Mouse (Mus musculus): ENCODE results near the gene Cib4.

Cib4 gene

GRCm38 (mm10) chr5:30516376-30516775 is 29.3 kb downstream of the Cib4 start:
- peak; percentile 63 for DNase-seq (ENCODE audit: low spot score)

DNA sequence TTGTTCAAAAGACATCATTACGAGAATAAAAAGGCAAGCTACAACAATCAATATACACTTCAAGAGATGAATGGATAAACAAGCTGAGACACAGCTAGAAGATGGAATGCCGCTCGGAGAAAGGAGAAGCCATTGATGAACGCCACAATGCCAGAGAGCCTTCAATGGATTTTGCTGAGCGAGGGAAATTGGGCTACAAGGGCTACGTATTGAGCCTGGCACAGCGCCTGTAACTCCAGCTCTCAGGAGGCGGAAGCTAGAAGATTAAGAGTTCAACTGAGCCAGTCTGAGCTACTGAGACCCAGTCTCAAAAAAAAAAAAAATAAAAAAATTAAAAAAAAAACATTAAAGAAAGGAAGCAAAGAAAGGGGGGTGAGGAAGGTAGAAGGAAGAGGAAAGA is 32.5 kb downstream of the Cib4 start:
- DNase-seq (ENCODE audit: low spot score) = no peak

DNA sequence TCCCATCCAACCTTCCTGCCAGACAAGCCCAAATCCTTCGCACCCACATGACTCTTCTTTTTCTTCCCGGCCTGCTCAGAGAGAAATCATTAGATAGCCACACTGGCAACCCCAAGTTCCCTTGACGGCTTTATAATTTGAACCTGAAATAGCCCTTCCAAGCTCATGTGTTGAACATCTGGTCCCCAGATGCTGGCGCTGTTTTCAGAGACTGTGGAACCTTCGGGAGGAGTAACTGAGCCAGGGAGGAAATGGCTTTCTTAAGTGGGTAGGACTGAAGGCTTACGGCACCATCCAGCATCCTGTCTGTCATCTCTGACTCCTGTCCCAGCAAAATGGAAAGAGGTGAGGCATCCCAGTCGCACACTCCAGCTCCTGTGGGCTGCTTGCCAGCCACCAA is 48.3 kb downstream of the Cib4 start:
- no peak for DNase-seq (ENCODE audit: low spot score)

DNA sequence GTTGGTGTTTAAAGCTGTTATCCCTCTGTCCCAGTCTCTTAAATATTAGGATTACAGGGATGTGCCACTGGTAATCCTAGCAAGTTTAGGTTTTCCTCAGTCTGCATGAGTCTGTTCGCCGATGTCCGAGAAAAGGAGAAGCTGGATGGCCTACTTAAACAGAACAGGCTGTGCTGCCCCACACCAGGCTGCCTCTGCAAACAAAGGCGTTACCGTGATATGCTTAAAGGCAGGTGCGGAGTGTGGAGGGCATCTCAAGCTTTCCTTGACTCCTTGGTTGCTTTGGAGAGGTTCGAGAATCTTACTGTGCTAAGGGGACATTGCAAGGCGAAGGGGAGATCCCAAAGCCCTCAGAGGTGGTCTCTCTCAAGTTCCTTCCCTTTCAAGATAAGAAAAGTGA is 48.8 kb downstream of the Cib4 start:
- DNase-seq (ENCODE audit: low spot score) = no peak

DNA sequence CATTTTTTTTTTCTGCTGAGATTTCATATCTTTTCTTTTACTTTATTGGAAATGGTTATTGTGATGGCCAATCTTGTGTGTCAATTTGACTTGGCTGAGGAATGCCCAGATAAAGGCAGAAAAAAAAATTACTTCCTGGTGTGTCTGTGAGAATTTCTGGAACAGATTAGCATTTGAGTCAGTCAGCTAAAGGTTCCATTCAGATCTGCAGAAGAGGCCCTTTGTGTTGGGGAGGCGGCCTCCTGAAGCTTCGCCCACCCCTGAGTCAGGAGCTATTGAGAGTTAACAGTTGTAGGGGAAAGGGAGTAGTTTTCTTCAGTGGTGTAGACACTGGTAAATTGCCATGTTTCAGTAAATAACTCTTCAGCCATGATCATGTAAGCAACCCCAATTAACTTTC is 50.3 kb downstream of the Cib4 start:
- DNase-seq (ENCODE audit: low spot score) = no peak

- DNase-seq (ENCODE audit: low spot score) = no peak
Measured at GRCm38 (mm10) chr5:30494606-30495005, 51.0 kb downstream of the Cib4 start.

DNA sequence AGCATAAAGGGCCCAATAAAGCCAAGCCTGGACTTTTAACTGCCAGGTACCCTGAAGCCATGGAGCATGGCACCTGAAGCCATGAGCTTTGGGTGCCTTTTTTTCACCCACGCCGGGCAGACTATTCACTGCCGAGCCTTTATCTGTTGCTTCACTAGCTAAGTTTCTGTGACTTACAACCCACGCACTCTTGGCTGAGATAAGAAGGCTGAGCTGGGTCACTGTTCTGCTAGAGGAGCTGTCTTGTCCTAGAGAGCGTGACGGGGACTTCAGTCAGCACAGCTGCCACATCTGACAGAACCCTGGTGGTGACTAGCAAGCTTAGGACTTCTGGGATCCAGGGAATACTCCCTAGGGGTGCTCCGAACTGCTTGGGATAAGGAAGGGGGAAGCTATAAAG is 51.9 kb downstream of the Cib4 start:
- DNase-seq (ENCODE audit: low spot score) = no peak

- DNase-seq (ENCODE audit: low spot score) = no peak
Measured at GRCm38 (mm10) chr5:30490845-30491244, 54.8 kb downstream of the Cib4 start.

DNA sequence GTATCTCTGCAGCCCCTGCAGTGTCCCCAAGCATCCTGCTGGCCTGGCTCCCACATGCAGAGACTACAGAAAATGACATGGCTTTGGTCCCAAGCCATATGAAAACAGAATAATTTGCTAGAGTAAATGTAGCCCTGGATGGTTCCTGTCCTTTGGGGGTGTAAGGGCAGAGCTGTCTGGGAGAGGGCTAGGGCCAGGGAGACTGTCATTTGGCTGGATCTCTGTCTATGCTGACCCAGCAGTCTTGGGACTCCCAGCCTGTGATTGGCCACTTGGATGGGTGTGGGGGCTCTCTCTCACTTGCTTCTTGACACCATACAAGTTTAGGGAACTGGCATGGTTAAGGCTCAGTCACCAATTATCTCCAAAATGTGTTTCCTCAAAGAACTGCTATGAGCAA is 55.4 kb downstream of the Cib4 start:
- DNase-seq (ENCODE audit: low spot score) = no peak

DNA sequence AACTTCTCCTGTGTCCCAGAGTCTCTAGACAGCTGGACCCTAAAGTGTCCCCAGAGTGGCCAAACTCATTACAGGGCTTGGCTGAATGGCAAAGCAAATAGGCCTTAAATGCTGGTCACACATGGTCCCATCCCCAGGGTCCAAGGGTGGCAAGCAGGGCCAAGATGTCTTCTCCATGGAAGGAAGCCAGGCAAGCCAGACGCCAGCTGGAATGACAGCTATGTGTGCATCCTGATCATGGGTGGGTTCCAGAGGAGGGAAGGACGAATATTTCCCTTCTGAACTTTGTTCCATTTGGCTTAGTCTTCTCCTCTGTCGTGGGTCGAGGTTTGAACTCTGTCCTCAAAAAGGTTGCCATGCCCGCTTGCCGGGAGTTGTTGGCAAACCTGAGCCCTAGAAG is 60.5 kb downstream of the Cib4 start:
- no peak for DNase-seq (ENCODE audit: low spot score)

DNA sequence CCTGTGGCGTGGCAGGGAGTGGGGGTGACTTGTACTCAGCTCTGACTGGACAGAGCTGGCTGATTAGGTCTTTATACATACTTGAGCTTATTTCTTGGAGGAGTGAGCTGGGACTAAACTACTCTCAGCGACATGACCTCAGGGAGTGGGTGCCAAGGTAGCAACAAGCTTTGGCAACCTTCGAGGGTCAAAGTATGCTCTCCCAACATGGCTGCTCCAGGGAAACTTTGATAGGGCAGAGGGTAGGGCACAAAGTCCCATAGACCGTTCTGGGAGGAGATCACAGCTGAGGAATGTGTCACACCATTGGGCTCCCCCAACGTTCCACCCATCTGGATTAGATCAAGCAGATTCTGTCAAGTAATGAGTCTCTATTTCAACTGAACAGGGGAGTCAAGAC is 61.0 kb downstream of the Cib4 start:
- DNase-seq (ENCODE audit: low spot score) = no peak

DNA sequence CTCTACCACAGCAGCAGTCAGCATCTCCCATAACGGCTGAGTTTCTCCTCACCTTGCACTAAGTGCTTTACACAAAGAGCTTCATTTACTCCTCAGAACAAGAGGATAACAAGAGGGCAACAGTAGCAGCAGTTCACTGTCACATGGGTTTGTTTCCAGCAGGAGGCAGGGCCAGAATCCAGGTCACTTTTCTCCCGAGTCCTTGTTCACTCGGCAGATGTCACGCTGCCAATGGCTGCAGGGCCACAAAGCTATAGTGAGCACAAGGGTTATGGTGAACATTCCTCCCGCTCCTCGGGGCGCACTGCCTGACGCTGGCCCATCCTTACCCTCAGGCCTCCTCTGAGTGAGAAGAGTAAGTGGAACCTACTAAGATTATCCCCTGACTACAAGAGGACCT is 62.1 kb downstream of the Cib4 start:
- no peak for DNase-seq (ENCODE audit: low spot score)

DNA sequence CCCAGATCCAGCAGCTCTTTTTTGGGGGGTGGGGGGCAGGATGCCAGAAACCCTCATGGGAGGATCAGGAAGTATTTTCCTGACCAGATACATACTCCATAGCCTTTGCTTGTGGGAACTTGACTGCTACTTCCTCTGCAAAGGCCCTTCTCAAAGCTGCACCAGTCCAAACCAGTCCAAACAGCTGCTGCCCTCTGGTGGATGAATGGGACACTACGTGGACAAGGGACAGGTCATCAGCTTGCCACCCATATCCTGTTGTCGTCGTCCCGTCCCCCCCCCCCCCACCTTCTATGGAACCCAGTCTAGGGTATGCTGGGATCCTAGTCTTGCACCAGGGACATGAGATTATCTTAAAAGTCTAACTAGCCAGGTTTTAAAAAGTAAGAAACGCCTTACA is 63.3 kb downstream of the Cib4 start:
- peak; percentile 76 for DNase-seq (ENCODE audit: low spot score)

DNA sequence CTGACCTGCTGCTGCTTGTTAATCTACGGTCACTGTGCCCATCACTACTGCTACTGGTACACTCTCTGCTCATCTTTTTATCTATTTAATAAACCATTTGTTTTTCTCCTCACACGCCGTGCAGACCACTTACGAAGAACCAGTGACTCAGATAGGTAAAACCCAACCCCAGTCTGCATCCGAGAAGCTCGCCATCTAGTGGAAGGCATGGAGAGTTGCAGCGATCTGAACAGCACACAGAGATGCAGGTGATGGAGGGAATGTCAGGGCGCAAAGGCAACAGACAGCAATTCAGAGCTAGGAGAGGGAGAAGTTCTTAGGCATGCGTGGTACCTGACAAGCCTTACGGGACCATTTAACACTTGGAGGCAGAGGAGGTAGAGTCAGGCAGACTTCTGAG is 69.1 kb downstream of the Cib4 start:
- peak; percentile 15 for DNase-seq (ENCODE audit: low spot score)

DNA sequence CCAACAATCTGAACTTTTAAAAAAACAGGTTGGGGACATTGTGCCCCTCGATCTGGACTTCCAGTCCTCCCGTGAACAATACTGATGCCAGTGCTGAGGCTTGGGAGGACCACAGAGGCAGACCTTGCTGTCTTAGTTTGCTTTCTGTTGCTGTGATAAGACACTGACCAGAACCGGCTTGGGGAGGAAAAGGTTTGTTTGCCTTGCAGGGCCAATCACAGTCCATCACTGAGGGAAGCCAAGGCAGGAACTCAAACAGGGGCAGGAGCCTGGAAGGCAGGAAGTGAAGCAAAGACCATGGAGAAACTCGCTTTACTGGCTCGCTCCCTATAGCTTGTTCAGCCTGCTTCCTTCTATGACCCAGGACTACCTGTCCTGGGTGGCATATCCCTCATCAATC is 73.5 kb downstream of the Cib4 start:
- DNase-seq (ENCODE audit: low spot score) = no peak

- no peak for DNase-seq (ENCODE audit: low spot score)
Measured at GRCm38 (mm10) chr5:30470454-30470853, 75.2 kb downstream of the Cib4 start.

DNA sequence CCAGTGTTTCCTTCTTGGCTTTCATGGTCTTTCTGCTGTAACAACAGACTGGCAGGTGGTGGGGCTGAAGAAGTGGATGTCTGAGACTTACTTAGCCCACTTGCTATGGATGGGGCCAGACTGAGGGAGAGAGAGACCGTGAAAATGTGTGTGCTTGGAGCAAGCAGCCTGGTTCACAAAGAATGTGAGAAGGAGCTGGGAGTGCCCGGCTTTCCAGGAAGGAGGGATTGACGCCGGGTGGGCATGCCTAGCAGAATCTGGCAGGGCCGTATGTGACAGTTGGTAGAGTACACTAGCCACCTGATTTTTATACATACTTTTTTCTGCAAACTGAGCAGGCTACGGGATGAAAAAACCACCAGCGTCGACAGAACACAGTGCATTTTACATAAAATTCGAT is 79.3 kb downstream of the Cib4 start:
- DNase-seq (ENCODE audit: low spot score) = peak; percentile 22

DNA sequence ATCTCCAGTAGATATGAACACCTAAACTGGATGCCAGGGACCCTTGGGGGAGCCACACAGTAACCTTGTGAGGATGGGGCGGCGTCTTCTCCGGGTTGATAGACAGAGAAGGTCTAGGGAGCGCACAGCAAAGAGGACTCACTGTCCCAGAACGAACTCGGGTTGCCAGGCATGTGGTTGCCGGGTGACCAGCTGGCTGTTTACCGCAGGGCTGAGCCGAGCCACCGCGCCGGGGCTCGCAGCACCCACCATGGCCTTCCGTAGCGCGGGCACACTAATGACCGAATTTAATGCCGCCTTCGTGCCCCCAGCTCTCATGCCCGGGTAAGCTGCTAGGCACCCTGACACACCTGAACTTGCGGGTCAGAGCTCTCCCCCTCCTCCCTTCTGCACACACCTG is 79.8 kb downstream of the Cib4 start, which contains the start of gene 1700001C02Rik:
TSS of gene 1700001C02Rik (plus strand) at position 187 of the 400 bp plus-strand sequence.
- DNase-seq (ENCODE audit: low spot score) = peak; percentile 12

- peak; percentile 57 for DNase-seq (ENCODE audit: low spot score)
Measured at GRCm38 (mm10) chr5:30461821-30462220, 83.8 kb downstream of the Cib4 start, which contains the start of gene Otof. TSS of gene Otof (minus strand) at chr5:30461932.

DNA sequence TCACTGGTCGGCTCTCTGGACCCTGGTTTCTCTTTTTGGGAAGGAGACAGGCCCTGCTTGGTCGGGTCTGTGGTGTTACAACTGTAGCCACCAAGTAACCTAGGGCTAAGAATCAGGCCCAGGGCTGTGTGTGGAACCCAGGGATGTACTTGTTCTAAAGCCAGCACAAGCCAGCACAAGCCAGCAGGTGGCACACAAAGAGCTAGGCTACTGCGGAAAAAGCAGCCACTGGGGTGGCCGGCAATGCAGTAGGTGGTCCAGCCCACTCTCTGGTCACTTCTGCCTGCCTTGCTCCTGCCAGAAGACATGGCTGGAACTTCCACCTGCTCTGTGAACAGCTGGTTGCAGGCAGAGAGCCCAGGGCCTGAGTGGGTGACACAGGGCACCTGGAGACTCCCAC is 85.5 kb downstream of the Cib4 start:
- DNase-seq (ENCODE audit: low spot score) = no peak

DNA sequence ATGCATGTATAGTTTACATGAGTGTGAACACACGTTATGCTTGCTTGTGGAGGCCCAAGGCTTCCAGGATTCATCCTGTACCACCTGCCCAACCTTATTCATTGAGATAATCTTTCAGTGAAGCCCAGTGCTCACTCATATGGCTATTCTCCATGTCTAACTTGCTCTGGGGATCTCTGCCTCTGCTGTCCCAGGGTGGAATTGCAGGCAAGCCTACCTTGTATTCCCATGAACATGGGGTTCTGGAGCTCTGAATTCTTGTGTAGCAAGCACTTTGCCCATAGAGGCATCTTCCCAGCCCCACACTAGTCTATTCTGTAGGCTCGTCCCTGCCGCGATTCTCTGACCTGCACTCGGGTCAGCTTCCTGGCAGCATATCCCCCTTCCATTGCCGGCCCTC is 89.6 kb downstream of the Cib4 start:
- DNase-seq (ENCODE audit: low spot score) = peak; percentile 27

- no peak for DNase-seq (ENCODE audit: low spot score)
Measured at GRCm38 (mm10) chr5:30444327-30444895, 101.2 kb downstream of the Cib4 start.

- DNase-seq (ENCODE audit: low spot score) = no peak
Measured at GRCm38 (mm10) chr5:30442196-30442595, 103.4 kb downstream of the Cib4 start.

DNA sequence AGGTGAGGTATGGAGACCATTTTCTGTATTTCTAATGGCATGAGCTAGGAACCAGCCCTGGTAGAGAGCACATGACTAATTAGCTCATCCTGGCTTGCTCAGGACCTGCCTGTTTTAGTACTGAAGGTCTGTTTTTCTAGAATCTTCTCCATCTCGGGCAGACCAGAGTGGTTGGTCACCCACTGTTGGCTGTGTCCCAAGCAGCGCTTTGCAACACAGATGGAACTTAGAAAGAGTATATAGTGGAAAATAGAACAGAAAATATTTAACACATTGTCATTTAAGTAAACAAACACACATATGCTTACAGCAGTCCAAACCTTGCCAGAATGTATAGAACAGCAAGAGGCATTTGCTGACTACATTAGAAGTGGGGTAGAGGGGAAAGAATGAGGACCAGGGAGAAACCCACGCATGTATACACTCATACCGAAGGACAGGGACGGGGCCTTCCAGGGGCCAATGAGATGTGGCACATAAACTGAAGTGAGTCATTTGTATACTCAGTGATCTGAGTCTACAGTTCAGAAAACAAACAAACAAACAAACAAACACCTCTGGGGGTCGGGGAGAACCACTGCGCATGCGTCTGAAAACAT is 105.2 kb downstream of the Cib4 start:
- no peak for DNase-seq (ENCODE audit: low spot score)
